Mouse (Mus musculus) mouse embryonic stem cell (cell line): ENCODE measurements around the gene Amotl1.

Experiments
- in situ Hi-C, 2 experiments: fragments of 300-500 bp; cut with MboI; formaldehyde crosslinking; loops; 1 replicate in 1 of 2; 3 replicates in 1 of 2; pipeline ENCODE4 v1.14.3; 2019 to 2020; ENCODE audit warnings: low sequenced_read_pairs in 2 of 2, low pct_unique_long_range_greater_than_20kb in 1 of 2, mixed read lengths in 1 of 2; ENCODE audit not compliant: unreplicated experiment in 1 of 2

Gene Amotl1

DNA sequence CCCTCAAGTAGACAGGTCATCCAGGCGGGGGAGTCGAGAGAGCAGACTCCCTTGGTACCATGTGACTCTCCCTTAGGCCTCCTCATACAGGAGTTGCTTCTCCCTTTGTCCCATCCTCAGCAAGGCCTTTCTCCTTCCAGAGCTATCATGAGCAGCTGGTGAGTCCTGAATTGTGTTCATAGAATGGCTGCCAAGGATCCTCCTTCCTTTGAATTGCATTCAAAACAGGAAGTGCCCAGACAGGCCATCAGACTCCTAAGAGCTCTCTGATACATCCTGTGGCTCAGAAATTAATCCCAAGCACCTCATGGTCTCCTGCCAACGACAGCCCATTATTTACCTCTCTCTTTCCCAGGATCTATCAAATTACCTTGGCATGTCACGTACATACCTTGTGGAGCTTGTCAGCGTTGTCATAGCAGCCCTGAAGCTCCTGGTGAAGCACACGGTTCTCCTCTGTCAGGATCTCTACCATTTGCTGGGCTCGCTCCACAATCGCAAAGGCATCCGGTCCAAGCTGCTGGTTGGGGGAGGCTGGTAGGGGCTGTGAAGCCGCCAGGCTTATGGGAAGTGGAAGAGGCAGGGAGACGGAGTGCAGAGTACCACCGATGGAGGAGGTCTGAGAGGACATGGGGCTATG lies 70.0 kb downstream of the Amotl1 start:
- in situ Hi-C loops: no loop called here

DNA sequence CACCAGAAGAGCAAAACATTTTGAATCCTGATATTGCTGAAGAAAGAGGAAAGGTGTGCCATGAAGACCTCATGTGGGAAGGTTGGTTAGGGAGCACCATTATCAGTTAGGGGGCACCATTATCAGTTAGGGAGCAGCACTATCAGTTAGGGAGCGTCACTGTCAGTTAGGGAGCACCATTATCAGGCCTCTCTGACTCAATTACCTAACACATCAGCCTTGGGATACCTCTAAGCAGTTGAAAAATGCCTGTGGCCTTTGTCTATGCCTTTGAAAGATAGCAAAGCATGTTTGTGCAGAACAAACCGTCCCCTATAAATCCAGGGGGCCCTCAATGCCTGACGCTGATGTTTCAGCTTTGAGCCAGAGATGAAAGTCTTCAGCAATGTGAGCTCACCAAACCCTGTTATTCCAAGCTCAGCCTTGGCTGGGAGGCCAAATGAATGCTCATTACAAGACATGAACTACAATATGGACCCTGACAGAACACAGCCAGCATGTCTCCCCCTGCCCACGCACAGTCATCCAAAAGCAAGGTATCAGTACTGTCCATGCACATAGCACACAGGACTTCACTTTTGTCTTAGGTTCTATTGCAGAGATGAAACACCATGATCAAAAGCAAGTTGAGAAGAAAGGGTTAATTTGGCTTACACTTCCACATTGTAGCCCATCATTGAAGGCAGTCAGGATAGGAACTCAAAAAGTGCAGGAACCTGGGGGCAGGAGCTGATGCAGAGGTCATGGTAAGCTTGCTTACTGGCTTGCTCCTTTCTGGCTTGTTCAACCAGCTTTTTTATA lies 75.5 kb downstream of the Amotl1 start:
- in situ Hi-C loops: no loop called here

DNA sequence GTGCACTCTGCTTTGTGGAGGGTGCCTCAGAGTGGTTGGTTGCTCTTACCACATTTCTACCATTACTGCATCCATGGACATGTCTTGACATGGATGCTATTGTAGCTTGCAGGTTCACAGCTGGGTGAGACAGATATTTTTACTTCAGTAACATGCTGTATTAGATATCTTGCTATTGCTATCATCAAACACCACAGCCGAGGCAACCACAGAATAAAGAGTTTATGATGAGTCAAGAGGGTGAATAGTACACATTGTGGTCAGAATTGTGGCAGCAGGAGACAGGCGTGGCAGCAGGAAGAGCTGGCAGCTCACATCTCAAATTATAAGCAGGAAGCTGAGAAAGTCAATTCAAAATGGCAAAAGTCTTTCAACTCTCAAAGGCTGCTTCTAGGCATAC lies 76.4 kb downstream of the Amotl1 start:
- in situ Hi-C loops: no loop called here

DNA sequence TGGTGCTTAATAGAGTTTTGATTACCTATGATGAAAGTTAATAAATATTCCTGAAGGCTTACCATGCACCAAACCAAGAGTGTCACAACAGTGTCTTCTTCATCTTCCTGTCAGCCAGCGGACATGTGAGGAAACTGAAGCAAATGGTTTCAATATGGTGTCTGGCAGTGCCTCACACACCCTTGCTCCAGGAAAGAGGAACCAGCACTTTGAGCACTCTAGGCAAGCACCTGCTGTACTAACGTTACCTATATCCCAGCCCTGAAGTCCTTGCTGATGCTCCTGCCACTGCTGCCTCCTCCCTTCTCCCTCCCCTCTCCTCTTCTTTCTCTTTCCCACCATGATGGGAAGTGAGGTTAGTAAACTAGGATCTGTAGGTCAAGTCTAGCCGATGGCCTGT lies 80.4 kb downstream of the Amotl1 start:
- in situ Hi-C loops: no loop called here

DNA sequence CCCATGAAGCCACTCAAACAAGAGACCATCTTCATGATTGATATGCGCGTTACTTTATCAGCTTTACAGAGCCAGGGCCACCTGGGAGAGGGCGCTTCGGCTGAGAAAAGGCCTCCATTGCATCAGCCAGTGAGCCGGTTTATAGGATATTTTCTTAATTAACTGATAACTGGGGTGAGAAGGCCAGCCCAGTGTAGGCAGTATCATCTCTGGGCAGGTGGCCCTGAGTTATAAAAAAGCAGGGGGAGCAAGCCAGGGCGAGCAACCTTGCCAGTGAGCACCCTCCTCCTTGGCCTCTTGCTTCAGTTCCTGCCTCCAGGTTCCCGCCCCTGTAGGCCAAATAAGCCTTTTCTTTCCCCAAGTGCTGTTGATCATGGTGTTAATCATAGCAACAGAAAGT lies 81.5 kb downstream of the Amotl1 start:
- in situ Hi-C loops: no loop called here

- in situ Hi-C loops: no loop called here
These were observed 84.3 kb downstream of the Amotl1 start for GRCm38 (mm10) chr9:14560545-14560944.

- in situ Hi-C loops: no loop called here
These were observed 84.9 kb downstream of the Amotl1 start for GRCm38 (mm10) chr9:14559996-14560395.

DNA sequence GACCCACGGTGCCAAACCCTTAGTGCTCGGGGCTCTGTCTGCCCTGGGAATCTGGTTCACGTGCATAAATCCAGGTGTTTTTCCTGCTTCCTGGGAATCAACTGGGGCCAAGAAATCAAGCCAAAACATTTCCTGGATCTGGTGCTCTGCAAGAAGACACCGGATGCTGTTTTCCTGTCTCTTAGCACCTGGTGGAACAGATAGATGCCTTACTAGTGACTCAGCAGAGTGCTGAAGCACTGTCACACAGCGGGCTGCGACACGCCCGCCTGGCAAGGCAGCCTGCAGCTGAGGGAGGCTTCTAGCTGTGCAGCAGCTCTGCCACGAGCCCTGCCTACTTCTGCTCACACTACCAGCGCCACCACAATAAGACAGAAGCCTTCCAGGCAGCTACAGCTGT lies 85.4 kb downstream of the Amotl1 start:
- in situ Hi-C loops: no loop called here

- in situ Hi-C loops: no loop called here
These were observed 86.5 kb downstream of the Amotl1 start for GRCm38 (mm10) chr9:14558332-14558731.

DNA sequence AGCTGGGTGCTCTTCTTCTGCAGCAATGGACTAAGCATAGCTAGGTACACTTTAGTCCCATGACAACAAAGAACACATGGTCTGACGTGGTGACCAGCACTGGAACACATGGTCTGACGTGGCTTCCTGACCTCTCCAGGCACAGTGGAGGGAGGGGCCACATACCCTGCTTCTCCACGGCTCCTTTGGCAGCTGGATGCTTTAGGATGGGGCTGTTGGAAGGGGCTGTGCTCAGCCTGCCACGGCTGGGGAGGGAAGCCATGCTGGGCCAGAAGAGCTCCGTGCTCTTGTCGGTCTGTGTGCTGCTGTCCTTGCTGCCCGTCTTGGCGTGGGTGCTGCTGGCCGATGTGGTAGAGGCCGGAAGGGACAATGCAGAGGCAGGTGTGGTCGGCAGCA lies 96.5 kb downstream of the Amotl1 start:
- in situ Hi-C loops: no loop called here

GRCm38 (mm10) chr9:14547584-14548365 lies 97.1 kb downstream of the Amotl1 start:
- in situ Hi-C loops: no loop called here

- in situ Hi-C loops: no loop called here
These were observed 100.7 kb downstream of the Amotl1 start for GRCm38 (mm10) chr9:14544034-14544757.

DNA sequence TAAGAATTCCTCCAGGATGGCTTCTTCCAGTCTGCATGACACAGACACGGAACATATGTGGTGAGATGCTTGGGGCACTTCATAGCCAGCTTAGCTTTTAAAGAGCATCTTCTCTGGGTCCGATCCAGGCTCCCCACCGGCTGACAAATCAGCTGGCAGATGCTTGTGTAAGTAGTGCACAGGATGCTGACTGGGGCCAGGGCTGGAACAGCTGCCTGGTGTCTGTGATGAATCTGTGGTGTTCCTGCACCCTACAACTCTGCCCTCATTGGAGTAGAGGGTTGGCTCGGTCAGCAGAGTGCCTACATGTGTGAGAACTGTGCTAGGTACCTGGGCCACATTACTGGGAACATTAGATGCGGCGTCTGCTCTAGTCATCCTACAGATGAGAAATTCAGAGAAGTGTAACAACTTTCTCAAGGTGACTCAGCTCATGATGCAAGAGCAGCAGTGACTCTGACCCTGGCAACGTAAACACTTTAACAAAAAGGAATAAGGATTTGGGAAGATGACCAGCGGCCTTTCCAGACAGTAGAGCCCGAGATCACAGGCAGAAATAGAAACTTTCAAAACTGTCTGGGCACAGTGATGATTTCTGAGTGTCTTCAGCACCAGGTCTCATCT lies 109.9 kb downstream of the Amotl1 start:
- in situ Hi-C loops: no loop called here

DNA sequence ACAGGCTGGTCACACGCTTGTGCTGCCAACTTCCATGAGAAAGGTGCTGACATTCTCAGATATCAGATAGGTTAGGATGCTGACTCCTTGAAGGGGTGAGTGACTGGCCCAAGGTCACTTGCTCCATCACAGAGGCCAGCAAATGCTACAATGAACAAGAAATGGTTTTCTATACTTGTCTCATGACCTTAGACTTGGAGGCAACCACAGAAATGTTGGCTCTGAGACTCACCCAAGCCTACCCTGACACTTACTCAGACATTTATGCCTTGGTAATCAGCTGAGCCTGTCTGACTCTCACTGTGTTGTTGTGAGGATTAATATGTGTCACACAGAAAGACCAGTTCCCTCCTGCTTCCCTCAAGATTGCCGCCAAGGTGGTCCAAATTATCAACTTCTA lies 111.2 kb downstream of the Amotl1 start:
- in situ Hi-C loops: no loop called here

GRCm38 (mm10) chr9:14532283-14532682 lies 112.6 kb downstream of the Amotl1 start:
- in situ Hi-C loops: no loop called here

DNA sequence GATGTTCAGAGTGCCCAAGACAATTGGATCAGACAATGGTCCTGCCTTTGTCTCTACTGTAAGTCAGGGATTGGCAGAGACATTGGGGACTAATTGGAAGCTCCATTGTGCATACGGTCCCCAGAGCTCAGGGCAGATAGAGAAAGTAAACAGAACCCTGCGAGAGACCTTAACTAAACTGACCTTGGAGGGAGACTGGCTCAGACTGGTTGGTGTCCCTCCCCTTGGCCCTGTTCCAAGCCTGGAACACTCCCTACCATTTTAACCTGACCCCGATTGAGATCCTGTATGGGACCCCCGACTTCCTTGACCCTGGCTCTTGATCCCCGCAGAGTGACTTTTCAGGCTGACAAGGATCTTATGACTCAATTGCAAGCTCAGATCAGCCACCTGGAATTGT lies 114.9 kb downstream of the Amotl1 start:
- in situ Hi-C loops: no loop called here

- in situ Hi-C loops: loop anchor here in 1 of 2 experiments (10.0 kb wide), 1 partner anchor 181 kb away; no protein-coding TSS in a partner anchor
These were observed 121.3 kb downstream of the Amotl1 start for GRCm38 (mm10) chr9:14523408-14524043.

DNA sequence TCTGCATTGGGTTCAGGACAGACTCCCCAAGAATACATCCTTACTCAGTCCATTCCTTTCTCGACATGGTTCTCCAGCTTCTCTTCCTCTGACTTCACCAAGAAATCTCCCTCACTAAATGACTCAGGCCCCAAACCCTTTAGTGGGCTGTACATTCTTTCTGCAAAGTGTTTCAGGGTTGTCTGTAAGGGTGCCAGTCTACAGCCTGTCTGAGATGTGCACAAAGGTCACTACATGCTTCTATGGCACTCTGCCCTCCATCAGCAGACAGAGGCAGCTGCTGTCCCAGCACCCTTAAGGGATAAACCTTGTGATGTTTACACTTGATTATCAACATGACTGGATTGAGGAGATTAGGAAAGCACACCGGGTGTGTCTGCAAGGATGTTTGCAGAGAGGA lies 123.2 kb downstream of the Amotl1 start:
- in situ Hi-C loops: loop anchor here in 1 of 2 experiments (10.0 kb wide), 1 partner anchor 183 kb away; no protein-coding TSS in a partner anchor
